Mouse (Mus musculus) kidney, adult 2 months (tissue): ENCODE measurements around the gene L3mbtl4. TPM values are rescaled to one million over a fixed set of nuclear protein-coding genes. Genes with fewer than 3 reads are reported as not detected.
"Not testable (repeated sequence)": the region's sequence is repeated elsewhere in the genome, so short reads cannot be mapped to it uniquely, and the experiment has no call there.

Experiments used
- DNase-seq: peaks from one replicate; pipeline ENCODE4 v3.0.0; 2021
- H3K27ac ChIP-seq: fragments of 200-500 bp; 2 replicates; pipeline ENCODE4 v1.5.1; 2012; ENCODE audit warnings: low read depth, low read length, control low read depth, inconsistent platforms; ENCODE audit not compliant: insufficient read depth
- H3K27me3 ChIP-seq: fragments of 200-500 bp; replicated peaks from 2 replicates; pipeline ENCODE4 v1.6.1; 2012; ENCODE audit warnings: mild to moderate bottlenecking, moderate library complexity, low read length, inconsistent platforms; ENCODE audit not compliant: control insufficient read depth, insufficient read depth
- H3K36me3 ChIP-seq: fragments of 200-500 bp; 2 replicates; pipeline ENCODE4 v1.6.1; 2012; ENCODE audit warnings: mild to moderate bottlenecking, moderate library complexity, low read length, inconsistent platforms; ENCODE audit not compliant: control insufficient read depth, insufficient read depth
- H3K4me1 ChIP-seq: fragments of 200-500 bp; 2 replicates; pipeline ENCODE4 v1.6.1; 2011; ENCODE audit warnings: low read length; ENCODE audit not compliant: control insufficient read depth, insufficient read depth
- H3K4me3 ChIP-seq: fragments of 200-500 bp; 2 replicates; pipeline ENCODE4 v1.5.1; 2011; ENCODE audit warnings: mild to moderate bottlenecking, low read depth, low read length, control low read depth; ENCODE audit not compliant: insufficient read depth
- CTCF ChIP-seq: fragments of 200-500 bp; conservative IDR thresholded peaks from 2 replicates; pipeline ENCODE4 v1.5.1; 2011; ENCODE audit warnings: low read depth, mild to moderate bottlenecking, control low read depth, low read length, moderate library complexity, mixed read lengths; ENCODE audit not compliant: insufficient read depth, insufficient read length
- POLR2A ChIP-seq: fragments of 200-500 bp; IDR thresholded peaks from one replicate; pipeline ENCODE4 v1.6.1; 2011; ENCODE audit warnings: low read depth, low read length, control low read depth
- WGBS: fragments of 180-500 bp; shearing (Covaris S2); methylation state at CpG from one replicate; pipeline ENCODE4 v1.1.7; 2018; 5-methylcytosine and 5-hydroxymethylcytosine counted together
- polyA plus RNA-seq: library from polyadenylated mRNA; depleted of rRNA; stranded (reverse); fragments of >200 nt; gene quantifications from 2 replicates; pipeline ENCODE4 v1.2.3, GENCODE M21; 2012

The L3mbtl4 gene
- polyA plus RNA-seq, 1 experiment = 0.36 TPM

- Histone ChIP-seq H3K27ac (no peak overlapping the region), H3K4me3 (no peak overlapping the region), H3K36me3 (no peaks in the 10 kb centered on the region), H3K4me1 (no peaks in the 10 kb centered on the region), H3K27me3 (no peaks in the 10 kb centered on the region)
- WGBS = 68% methylated on average over 1 of the region's 1 CpGs
- TF ChIP-seq POLR2A (no peak), CTCF (no peak)
- DNase-seq = no peak
Measured at GRCm38 (mm10) chr17:68467311-68467710, 193.7 kb downstream of the L3mbtl4 start.

DNA sequence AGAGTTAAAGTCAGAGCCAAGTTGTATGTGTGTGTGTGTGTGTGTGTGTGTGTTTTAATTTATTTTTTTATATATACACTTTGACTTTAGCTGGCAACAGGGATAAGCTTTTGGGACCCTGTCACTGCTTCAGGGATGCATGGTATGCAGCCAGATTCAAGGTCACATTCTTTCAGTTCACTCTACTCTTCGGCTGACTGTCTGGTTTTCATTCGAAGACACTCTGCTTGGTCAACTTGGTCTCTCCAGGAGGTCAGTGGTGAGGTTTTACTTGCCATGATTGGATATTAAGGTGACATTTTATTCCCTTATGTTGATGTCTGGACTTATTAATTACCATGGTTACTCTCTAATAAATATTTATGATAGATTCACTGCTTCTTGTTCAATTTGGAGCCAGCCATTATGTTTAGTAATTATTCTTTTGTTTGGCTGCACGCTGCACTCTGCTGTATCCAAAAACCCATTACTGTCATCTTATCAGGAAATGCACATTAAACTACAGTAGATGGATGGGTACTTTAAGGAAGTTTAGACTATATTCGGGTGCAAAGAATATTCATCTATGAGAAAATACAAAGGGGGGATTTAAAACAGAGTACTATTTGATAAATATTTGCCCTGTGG, 216.6 kb downstream of the L3mbtl4 start:
- no peak for TF ChIP-seq POLR2A
- H3K36me3 ChIP-seq = no peaks in the 10 kb centered on the region
- H3K27ac ChIP-seq = no peak overlapping the region
- no peaks in the 10 kb centered on the region for H3K4me1 ChIP-seq
- H3K27me3 ChIP-seq = no peaks in the 10 kb centered on the region
- H3K4me3 ChIP-seq = no peak overlapping the region
- no peak for DNase-seq
- WGBS = 64% methylated on average over 4 of the region's 4 CpGs

GRCm38 (mm10) chr17:68492231-68492630, 218.6 kb downstream of the L3mbtl4 start:
- no peak overlapping the region for H3K27ac ChIP-seq
- 88% methylated on average over 3 of the region's 3 CpGs for WGBS
- no peak for DNase-seq

DNA sequence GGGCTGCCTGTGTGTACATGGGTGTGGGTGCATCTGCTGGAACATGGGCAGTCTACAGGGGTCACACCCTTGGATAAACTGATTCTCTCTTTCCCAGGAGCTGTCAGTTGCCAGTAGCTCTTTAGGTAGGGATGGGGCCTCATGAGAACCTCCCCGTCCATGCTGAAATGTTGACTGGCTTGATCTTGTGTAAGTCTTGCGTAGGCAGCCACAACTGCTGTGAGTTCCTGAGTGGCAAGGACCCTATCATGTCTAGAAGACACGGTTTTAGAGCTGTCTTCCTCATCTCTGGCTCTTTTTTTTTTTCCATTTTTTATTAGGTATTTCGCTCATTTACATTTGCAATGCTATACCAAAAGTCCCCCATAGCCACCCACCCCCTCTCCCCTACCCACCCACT, 229.4 kb downstream of the L3mbtl4 start:
- H3K4me1 ChIP-seq, H3K27ac ChIP-seq, DNase-seq, H3K36me3 ChIP-seq, H3K4me3 ChIP-seq, H3K27me3 ChIP-seq: not testable (repeated sequence)
- WGBS = 84% methylated on average over 2 of the region's 4 CpGs

More at GRCm38 (mm10) chr17:68492231-68492630, 218.6 kb downstream of the L3mbtl4 start:
- no peaks in the 10 kb centered on the region for H3K36me3 ChIP-seq
- H3K27me3 ChIP-seq = no peaks in the 10 kb centered on the region
- no peak overlapping the region for H3K4me3 ChIP-seq
- H3K4me1 ChIP-seq = no peaks in the 10 kb centered on the region
- TF ChIP-seq CTCF = no peak
- no peak for TF ChIP-seq POLR2A

DNA sequence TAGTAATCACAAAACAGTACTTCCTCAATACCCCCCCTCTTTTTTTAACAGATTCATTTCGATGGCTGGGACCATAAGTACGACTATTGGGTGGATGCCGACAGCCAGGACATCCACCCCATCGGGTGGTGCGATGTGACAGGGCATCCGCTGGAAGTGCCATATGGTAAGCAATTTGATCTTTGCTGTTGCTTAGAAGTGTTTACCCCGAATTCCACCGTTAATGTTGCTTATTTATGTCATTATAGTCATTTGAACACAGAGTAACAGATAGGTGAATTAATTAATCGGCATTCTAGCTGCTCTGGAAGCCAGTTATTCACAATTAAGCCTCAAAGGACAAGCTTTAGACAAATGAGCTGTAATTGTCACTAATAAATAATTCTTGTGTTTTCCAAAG, 286.1 kb downstream of the L3mbtl4 start:
- no peak for TF ChIP-seq POLR2A
- TF ChIP-seq CTCF = no peak
- 65% methylated on average over 9 of the region's 9 CpGs for WGBS
- no peak for DNase-seq
- Histone ChIP-seq H3K36me3 (no peaks in the 10 kb centered on the region), H3K27ac (no peak overlapping the region), H3K27me3 (no peaks in the 10 kb centered on the region), H3K4me1 (no peaks in the 10 kb centered on the region), H3K4me3 (no peak overlapping the region)

DNA sequence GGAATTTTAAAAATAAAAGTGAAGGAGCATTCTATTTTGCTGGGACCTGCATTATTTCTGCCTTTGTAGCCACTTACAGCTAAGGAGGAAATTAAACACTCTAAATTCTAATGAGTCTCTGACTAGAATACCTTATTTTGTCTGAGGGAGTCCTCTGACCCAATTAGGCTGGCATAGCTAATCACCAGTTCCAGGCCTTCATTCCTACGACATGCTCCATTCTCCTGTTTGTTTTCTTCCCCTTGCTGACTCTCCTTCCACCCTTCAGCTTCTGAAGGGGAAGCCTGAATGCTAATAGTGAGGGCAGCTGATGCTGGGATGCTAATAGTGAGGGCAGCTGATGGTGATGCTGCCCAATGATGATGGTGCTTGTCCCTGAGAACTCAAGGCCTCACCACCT, 286.7 kb downstream of the L3mbtl4 start:
- TF ChIP-seq POLR2A (no peak), CTCF (no peak)
- Histone ChIP-seq H3K27ac (no peak overlapping the region), H3K4me1 (no peaks in the 10 kb centered on the region), H3K27me3 (no peaks in the 10 kb centered on the region), H3K36me3 (no peaks in the 10 kb centered on the region), H3K4me3 (no peak overlapping the region)
- no peak for DNase-seq
- WGBS = 31% methylated on average over 1 of the region's 1 CpGs

DNA sequence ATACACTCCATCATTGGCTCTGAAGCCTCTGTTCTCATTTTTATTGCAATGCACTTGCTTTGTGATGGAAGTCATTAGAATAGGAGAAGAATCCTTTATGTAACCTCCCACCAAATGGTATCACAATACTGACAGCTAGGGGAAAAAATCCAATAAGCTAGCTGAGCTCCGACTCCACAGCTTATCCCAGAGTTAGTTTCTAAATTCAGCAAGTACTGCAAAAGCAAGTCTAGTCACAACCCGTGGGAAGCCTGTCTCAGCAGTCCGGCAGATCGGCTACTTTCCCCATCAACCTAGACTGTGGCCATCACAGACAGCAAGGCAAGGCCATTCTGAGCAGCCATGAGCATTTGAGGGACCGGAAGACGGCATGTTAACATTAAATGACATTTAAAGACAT, 298.2 kb downstream of the L3mbtl4 start:
- no peak for DNase-seq
- TF ChIP-seq POLR2A (no peak), CTCF (no peak)
- H3K36me3 ChIP-seq = no peaks in the 10 kb centered on the region
- H3K27me3 ChIP-seq = no peaks in the 10 kb centered on the region
- H3K4me1 ChIP-seq = no peaks in the 10 kb centered on the region
- H3K27ac ChIP-seq = no peak overlapping the region
- 90% methylated on average over 6 of the region's 6 CpGs for WGBS
- H3K4me3 ChIP-seq = no peak overlapping the region

GRCm38 (mm10) chr17:68585195-68585594, 311.6 kb downstream of the L3mbtl4 start:
- Histone ChIP-seq H3K27me3 (no peaks in the 10 kb centered on the region), H3K27ac (peak overlapping the region; percentile 49; the same call in 1 of the 2 replicates), H3K4me3 (no peak overlapping the region), H3K36me3 (no peaks in the 10 kb centered on the region), H3K4me1 (0 out of 2 replicates have a peak, but pooled peaks cover 3% of the 10 kb centered on the region)
- TF ChIP-seq CTCF (no peak), POLR2A (no peak)
- DNase-seq = peak; percentile 63
- 64% methylated on average over 3 of the region's 3 CpGs for whole genome bisulfite sequencing
